Mouse (Mus musculus) retina, postnatal 7 days (tissue): ENCODE measurements around the gene Gpr137.

Source experiments
- DNase-seq: peaks from one replicate; pipeline ENCODE4 v3.0.0-alpha.2; 2012; ENCODE audit warnings: low read depth, low spot score

The Gpr137 gene

GRCm38 (mm10) chr19:6973581-6974190 is 31.4 kb upstream of the Gpr137 start:
- DNase-seq = no peak

GRCm38 (mm10) chr19:6972247-6972917 is 30.1 kb upstream of the Gpr137 start:
- no peak for DNase-seq

GRCm38 (mm10) chr19:6971644-6972043 is 29.4 kb upstream of the Gpr137 start:
- no peak for DNase-seq

GRCm38 (mm10) chr19:6970460-6971085 is 28.3 kb upstream of the Gpr137 start:
- DNase-seq = no peak

GRCm38 (mm10) chr19:6969665-6970381 is 27.5 kb upstream of the Gpr137 start:
- no peak for DNase-seq

GRCm38 (mm10) chr19:6969291-6969664 is 27.0 kb upstream of the Gpr137 start:
- DNase-seq = no peak

- no peak for DNase-seq
Measured at GRCm38 (mm10) chr19:6968491-6969271, 26.4 kb upstream of the Gpr137 start.

GRCm38 (mm10) chr19:6956461-6956860 is 14.2 kb upstream of the Gpr137 start:
- DNase-seq = no peak

GRCm38 (mm10) chr19:6955424-6955823 is 13.1 kb upstream of the Gpr137 start:
- DNase-seq = no peak

- no peak for DNase-seq
Measured at GRCm38 (mm10) chr19:6954046-6954445, 11.8 kb upstream of the Gpr137 start.

- DNase-seq = no peak
Measured at GRCm38 (mm10) chr19:6952712-6953037, 10.4 kb upstream of the Gpr137 start.

GRCm38 (mm10) chr19:6951994-6952711 is 9.9 kb upstream of the Gpr137 start:
- peak; percentile 39 for DNase-seq

- peak; percentile 88 for DNase-seq
Measured at GRCm38 (mm10) chr19:6951381-6951968, 9.2 kb upstream of the Gpr137 start.

GRCm38 (mm10) chr19:6950613-6951153 is 8.4 kb upstream of the Gpr137 start:
- DNase-seq = no peak

GRCm38 (mm10) chr19:6949951-6950350 is 7.7 kb upstream of the Gpr137 start:
- DNase-seq = no peak

GRCm38 (mm10) chr19:6949532-6949931 is 7.3 kb upstream of the Gpr137 start:
- no peak for DNase-seq

GRCm38 (mm10) chr19:6948186-6948585 is 5.9 kb upstream of the Gpr137 start:
- DNase-seq = no peak

GRCm38 (mm10) chr19:6947742-6948141 is 5.5 kb upstream of the Gpr137 start:
- no peak for DNase-seq

- DNase-seq = no peak
Measured at GRCm38 (mm10) chr19:6943709-6944108, 1.4 kb upstream of the Gpr137 start.

- no peak for DNase-seq
Measured at GRCm38 (mm10) chr19:6942764-6943163, 484 bp upstream of the Gpr137 start.
